Mouse (Mus musculus) thymus, postnatal 4 days (tissue): ENCODE results near the gene Ciart.
"Not testable (repeated sequence)": the region's sequence is repeated elsewhere in the genome, so short reads cannot be mapped to it uniquely, and the experiment has no call there.

Experiments
- DNase-seq: peaks from one replicate; pipeline ENCODE4 v3.0.0; 2021

Gene Ciart

DNA sequence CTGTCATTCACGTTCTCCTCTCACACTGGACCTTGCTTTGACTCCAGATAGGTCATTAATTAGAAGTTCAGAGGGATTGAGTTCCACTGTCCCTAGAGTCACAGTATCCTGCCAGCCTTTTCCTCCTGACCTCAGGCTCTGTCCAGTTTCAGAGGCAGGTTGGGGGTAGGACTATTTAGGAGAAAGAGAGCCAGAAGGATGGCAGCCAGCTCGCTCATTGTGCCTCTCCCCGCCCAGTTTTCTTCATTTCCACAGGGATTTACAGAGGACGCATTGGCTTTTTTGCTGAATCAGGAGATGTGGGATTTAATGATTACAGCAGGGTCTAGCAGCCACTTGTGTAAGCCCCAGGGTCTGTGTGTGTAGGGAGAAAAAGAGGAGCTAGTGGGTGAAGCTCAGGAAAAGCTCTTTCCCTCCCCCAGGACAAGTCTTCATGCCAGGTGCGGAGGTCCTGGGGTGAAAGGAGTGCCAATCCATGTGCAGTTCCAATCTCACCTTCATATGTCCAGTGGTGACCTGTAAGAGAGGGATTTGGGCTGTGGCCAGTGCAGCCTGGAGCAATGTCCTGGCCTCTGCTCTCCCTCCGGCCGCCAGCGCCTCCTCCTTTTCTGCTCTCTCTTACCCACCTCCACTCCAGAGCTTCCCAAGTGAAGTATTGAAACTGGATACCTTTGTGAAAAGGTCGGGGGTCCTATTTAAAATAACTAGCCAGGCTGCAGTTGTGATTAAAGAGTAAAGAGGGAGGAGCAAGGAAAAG lies 19.7 kb upstream of the Ciart start:
- DNase-seq = no peak

DNA sequence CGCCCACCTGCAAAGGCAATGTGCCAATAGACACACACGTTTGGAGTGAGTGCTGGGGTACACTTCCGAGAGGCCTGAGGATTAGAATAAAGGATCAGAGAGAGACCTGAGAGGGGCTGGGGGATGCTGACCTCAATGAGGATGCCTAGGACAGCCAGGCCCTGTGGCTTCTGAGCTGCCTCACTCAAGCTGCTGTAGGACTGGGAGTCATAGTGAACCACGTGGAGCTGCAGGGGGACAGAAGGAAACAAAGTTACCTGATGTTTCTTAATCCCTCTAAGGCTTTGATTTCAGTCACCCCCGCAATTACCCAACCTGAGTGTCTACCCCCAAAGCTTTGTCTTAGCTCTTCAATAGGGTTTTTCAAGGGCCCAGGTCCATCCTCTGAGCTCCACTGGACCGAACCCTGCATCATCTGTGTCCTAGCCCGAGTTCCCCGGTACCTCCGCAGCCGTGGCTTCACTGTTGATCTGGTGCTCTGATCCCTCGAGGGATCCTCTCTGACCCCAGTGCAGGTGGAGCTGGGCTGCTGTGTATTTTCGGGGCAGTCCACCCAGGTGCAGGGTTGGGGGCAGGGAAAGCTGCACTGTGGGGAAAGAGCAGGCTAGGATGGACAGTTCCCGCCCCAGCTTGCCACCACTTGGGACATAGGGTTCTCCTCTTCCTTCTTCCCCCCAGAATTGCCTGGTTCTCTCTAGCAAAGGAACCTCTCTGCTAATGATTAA lies 17.9 kb upstream of the Ciart start:
- no peak for DNase-seq

DNA sequence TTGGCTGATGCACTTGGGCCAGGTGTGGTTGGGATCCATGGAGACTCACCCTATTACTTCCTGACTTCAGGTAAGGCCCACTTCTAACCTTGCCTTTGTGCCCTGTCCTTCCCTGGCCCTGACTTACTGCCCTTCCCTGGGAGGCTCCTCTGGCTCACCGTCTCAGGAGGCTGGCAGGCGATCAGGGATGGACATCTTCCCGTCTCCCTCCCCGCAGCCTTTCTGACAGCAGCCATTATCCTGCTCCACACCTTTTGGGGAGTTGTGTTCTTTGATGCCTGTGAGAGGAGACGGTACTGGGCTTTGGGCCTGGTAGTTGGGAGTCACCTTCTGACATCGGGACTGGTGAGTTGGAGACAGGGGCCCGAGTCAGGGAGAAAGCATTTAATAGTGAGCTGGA lies 13.4 kb upstream of the Ciart start:
- DNase-seq = not testable (repeated sequence)

DNA sequence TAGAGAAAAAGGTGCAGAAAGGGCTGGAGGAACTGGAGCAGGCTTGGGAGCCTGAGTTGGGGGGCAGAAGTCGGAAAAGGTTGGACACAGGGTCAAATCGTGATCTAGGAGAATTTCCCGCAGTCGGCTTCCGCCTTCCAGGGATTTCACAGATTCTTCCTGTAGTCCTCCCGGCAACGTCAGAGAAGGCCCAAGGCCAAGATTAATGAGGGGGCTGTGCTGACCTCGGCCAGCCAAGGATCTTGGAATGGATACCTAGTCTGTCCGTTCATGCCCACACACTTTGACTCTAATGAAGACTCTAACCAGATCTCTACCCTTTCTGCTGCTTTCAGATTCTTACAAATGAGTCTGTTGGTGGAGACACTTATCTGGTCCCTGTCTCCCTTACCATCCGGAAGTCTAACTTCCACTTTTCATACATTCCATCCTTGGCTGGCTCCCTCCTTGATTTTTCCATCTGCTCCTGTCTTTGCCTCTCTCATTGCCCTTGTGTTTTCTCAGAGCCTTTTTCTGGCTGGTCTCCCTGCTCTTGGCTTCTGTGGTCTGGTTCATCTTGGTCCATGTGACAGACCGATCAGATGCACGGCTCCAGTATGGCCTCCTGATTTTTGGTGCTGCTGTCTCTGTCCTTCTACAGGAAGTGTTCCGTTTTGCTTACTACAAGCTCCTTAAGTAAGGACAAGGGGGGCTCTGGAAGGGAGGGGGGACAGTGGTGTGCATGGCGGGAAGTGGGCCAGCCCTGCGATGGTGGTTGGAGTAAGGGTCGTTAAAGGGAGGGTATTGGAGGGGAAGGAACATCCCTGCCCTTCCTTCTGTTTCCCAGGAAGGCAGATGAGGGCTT lies 12.5 kb upstream of the Ciart start:
- DNase-seq = peak; percentile 44

DNA sequence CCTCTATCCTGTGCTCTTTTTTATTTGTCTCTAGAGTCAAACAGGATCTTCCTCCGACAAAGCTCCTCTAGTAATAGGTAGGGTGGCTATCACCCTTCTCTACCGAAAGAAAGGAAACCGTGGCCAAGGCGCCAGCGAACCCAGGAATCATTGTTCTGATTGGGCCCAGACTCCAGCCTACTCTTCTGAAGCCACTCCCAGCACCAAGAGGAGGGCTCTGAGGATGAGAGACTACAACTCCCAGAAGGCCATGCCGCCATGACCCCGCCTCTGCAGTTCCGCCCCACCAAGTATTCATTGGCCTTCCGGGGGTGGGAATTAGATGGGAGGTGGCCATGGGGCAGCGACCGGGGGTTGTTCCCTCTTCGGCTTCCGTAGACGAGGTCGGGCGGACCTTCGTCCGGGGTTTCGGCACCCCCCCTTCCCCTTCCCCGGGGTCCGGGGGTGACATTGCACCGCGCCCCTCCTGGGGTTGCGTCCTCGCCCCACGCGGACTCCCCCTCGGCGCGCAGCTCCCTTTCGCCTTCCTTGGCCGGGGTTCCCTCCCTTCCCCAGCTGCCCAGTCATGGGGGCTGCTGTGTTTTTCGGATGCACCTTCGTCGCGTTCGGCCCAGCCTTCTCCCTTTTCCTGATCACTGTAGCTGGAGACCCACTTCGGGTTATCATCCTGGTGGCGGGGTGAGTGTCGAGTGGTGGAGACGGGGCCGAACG lies 11.7 kb upstream of the Ciart start, which contains the start of gene Aph1a:
Aph1a (plus strand) TSS at position 364 of the 711 bp plus-strand sequence.
- peak; percentile 92 for DNase-seq

DNA sequence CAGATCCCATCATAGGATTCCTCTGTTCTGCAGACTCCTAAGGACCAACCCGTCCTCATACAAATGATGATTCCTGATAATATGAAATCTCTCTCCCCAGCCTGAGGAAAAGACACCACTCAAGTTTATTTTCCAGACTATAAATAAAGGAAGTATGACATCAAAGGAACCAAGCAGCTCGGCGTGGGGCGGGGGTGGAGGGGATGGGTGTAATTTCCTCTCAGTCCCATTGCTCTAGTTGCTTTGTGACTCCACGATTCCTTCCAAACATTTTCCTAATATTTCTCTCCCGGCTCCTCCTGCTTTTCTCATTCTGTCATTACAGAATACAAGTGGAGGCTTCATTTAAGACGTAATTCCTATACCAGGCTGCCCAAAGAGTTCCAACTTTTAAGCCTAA lies 11.1 kb upstream of the Ciart start:
- peak; percentile 47 for DNase-seq

DNA sequence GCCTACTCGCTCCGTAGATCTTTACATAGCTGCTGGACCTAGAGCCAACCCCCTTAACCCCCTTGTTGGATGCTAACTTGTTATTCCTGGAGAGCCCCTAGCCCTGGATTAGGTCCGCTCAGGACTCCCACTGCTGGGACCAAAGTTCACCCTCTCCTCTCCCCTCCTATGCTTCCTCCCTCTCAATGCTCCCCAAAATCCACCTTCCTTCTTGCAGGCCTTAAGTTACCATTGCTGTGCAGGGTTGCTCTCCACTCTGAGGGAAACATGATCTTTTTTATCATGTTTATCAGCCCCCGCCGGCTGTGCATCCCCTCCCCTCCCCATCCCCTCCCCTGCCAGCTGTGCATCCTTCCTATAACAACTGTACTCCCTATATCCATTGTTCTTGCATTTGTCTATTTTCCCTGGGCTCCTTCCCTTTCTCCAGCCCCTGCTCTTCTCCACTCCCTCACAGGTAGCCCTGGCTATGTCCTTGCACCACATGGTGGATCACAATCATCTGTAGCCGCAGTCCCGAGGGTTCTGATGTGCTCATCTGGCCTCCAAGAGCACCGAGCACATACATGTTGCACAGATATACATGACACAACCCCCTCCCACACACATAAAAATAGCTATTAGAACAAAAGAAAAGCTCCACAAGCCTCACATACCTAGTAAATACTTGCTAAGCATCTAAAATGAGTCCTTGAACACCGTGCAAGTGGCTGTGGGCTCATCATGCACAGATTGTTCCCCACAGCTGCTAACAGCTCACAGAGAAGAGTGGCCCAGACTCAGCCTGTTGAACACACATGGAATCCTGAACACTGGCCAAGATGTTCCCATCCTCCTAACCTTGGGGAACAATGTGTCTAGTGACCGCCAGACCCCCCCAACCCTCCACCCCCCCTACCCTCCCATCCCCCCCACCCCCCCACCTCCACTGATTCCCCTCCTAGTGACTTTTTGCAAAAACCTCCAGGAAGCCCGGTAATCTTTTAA lies 10.3 kb upstream of the Ciart start:
- DNase-seq = no peak

DNA sequence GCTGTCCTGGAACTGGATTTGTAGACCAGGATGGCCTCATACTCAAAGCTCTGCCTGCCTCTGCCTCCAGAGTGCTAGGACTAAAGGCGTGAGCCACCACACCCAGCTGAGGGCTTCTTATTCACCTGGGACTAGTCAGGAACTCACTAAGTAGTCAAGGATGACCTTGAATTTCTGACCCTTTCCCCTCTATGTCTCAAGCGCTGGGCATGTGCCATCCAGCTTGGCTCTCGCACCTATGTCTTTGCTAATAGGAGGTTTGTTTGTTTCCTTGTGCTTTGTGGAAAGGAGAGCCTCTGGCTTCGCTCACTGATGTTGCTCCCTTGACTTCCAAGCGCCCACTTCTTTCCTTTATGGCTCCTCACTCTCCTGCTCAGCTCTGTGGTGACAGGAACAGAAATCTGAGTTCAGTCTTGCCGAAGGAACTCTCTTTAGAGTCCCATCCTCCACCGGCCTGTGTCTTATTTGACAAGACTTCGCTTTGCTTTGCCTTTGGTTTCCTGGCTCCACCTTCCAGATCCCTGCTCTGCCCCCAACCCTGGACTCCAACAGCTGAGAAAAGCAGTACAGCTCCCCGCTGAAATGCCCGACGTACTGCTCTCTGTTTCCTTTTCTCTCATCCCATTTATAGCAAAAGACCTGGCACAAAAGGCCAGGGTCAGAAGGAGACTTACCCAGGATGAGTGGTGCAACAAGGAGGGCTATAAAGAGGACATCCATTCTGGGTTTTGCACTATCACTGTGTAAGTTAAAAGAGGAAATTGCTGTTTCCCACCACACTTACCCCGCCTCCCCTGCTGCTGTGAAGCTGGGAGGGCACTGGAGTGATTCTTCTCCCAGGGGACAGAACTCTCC lies 9.4 kb upstream of the Ciart start, which contains the start of gene BC028528:
BC028528 (minus strand) TSS at position 795 of the 855 bp plus-strand sequence.
- DNase-seq = no peak

DNA sequence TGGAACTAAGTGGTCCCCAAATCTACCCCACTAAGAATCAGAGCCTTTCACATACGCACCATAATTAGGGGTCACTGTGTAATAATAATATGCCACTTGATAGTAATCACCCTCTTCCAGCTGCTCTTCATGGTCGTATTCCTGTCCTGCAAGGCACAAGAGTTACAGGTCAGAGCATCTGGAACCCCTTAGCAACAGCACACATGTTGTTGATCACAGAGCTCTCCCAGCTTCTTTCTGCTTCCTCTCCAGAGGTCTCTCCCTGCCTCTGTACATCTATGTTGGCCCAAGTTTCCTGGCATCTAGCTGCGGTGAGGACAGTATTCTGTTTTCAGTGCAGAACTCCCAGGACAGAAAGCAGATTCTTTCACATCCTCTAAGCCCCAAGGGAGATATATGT lies 7.6 kb upstream of the Ciart start:
- DNase-seq = no peak

DNA sequence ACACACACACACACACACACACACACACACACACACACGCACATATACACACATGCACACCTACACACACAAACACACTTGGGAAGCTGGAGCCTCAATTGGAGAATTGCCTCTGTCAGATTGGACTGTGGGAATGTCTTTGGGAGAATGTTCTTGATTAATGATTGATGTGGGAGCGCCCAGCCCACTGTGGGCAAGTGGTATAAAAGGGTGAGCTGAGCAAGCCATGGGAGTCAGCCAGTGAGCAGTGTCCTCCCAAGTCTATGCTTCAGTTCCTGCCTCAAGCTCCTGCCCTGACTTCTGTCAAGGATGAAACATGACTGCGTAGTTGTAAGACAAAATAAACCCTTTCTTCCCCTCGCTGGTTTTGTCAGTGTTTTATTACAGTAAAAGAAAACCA lies 5.5 kb upstream of the Ciart start:
- DNase-seq = no peak

DNA sequence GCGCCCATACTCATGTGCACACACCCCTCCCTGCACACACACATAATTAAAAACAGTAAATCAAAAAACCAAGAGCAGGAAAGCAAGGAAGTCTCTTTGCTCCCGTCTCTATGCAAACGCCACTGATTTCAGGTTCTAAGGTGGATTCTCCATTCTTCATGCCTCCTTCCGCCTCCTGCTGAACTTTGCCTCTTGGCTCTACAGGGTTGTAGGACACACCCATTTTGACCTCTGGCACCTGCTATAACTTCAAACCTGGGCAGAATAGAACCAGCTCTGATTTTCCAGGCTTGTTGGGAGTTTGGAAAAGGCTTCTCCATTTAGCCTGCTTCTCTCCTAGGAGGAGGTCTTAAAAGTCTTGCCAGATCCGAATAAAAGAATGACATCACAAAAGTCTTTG lies 2.3 kb upstream of the Ciart start:
- no peak for DNase-seq

DNA sequence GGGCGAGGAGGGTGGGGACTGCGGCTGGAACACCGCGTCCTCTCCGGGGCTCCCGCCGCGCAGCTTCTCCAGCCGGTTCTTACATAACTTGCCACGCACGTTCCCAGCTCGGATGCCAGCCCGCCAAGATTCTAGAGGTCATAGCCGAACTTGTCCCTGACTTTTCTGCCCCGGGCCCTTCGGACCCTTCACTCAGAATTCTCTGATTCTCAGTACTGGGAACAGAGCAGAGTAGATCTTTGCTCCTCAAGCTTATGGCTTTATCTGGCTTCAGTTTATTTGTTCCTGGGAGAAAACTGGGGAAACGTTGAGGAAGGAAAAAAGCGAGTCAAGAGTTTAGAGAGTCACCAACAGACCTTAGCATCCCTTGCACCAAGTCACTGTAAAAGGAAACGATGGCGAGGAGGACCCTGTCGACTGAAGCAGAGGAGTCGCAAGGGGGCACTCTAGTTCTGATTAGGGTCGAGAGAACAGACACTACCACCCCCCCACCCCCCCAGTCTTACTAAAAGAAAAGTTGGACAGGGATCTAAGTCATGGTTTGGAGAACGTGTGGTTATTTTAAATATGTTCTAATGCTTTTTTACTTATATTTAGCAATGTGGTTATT lies 870 bp upstream of the Ciart start:
- peak; percentile 88 for DNase-seq

DNA sequence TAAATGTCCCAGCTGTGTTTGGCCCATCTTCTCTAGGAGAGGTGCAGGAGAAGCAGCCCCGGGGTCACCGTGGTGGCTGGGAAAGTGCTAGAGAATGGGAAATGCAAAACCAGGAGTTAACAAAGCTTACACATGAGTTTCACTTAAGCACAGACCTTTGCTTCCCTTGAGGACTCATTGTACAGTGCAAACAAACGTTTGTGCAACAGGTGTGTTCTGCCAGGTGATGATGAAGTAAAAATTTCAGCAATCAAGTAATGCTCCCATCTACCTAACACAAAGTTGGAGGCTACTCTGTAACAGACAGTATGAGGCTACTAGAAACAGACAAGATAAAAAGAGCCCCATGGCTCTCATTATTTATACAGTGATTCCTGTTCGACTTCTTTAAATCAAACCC lies 3.0 kb downstream of the Ciart start:
- no peak for DNase-seq

DNA sequence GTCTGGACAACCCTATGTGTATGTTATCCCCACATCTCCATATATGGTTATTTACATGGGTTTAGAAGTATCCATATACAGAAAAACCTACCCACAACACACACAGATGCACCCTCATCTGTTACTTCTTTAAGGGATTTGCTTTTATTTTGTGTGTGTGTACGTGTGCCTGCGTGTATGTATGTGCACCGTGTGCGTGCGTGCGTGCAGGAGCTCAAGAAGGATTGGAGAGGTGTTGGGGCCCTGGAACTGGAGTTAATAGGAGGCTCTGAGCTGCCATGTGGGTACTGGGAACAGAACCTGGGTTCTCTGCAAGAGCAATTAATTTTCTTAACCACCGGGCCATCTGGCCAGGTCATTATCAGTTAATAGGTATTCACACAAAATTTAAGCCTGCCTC lies 10.0 kb downstream of the Ciart start:
- DNase-seq = no peak

DNA sequence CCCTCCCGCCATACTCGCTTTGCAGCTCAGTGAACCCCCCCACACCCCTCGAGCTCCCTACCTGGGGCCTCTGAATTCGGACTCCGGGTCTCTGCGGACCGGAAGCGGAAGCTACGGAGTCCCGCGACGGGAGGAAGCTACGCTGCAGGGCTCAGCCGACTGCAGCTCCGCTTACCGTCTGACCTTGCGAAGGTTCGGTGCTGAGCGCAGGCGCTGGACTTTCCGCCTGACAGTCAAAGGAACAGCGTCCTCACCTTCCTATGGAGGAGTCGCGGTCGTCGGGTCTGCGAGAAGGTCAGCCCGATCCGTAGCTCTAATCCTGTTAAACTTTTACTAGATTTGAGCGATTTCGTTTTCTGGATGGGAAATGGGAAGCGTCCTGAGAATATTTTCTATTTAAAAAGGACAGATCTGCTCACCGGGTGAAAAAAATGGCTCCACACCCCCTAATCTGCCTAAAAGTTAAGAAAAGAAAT lies 10.6 kb downstream of the Ciart start, which contains the start of gene Mrps21:
Mrps21 (minus strand) TSS at position 128 of the 476 bp plus-strand sequence.
- DNase-seq = peak; percentile 84

DNA sequence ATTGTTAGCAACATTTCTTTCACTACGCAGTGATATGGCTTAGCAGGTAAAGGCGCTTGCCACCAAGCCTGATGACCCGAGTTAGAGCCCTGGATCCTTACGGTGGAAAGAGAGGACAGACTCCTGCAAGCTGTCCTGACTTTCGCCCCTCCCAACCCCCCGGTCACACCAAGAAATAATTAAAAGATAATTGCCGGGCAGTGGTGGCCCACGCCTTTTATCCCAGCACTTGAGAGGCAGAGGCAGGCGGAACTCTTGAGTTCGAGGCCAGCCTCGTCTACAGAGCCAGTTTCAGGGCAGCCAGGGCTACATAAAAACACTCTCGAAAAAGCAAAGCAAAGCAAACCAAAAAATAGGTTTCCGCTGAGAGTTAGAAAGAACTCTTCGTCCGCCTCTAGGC lies 11.1 kb downstream of the Ciart start:
- no peak for DNase-seq

DNA sequence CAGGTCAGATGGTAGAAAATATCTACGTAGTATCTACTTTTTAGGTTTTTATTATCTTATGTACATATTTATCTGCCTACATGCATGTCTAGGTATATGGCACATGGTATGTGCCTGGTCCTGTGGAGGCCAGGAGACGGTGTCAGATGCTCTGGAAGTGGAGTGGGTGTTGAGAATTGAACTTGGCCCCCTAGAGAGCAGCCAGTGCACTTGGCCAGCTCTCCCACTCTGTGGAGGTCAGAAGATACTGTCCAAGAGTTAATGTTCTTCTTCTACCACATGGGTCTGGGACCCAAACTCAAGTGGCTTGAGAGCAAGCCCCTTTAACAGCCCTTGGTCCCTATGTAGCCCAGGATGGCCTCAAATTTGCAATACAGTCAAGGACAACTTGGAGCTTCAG lies 14.6 kb downstream of the Ciart start:
- DNase-seq = no peak

DNA sequence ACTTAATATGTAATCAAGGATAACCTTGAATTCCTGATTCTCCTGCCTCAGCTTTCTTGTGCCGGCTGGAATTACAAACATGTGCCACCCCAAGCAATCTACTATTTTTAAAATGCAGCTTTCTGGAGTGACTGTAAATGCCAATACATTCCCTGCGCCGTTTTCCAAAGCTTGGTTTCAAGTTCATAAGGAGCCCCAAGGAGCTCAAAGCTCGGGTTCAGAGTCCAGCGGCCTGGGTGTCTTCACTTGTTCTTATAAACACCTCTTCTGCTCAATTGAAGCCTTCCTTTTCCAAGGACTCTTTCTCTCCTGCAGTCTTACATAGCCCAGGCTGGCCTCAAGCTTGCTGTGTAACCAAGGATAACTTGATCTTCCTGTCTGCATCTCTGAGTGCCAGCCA lies 16.0 kb downstream of the Ciart start:
- DNase-seq = no peak

DNA sequence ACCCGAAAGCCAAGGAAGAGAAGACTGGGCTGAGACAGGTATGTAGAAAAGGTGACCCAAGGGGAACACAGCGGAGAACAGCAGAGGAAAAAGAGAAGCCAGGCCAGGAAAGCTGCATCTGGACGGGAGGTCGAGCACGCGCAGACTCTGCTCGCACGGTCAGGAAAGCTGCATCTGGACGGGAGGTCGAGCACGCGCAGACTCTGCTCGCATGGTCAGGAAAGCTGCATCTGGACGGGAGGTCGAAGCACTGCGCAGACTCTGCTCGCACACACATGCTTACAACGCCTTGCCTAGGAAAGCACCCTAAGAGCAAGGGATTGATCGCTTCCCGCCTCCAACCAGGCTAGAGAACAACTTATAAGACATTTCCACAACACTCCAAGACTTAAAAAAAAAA lies 16.5 kb downstream of the Ciart start:
- DNase-seq = no peak

DNA sequence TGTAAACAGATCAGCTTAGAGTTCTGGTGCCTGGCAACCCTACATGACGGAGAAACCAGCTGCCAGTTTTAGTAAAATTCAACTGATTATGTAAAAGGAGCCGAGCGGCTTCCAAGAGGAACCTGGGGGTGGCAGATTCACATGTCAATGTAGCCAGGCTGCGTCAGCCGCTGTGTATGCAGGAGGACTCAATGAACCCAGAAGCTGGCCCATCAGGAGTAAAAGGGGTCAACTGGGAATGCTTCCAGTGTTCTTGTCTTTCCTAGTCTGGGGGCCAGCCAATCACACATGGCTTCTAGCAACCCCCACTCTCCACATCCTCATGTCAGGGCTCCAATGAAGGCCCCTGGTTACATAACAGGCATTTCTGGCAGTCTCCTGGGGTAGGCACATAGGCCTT lies 17.0 kb downstream of the Ciart start:
- no peak for DNase-seq
